Mouse (Mus musculus) c-Kit-positive CD71-negative TER-119-negative erythroid progenitor cells, embryonic 14.5 days (primary cell): ENCODE results near the gene A130010J15Rik.

ENCODE experiments used
- DNase-seq: peaks from one replicate; pipeline ENCODE4 v3.0.0-alpha.2; 2013; ENCODE audit warnings: low read depth

Gene A130010J15Rik

GRCm38 (mm10) chr1:193200640-193201382, 33.0 kb downstream of the A130010J15Rik start:
- DNase-seq = no peak

GRCm38 (mm10) chr1:193201383-193201778, 33.5 kb downstream of the A130010J15Rik start, which contains the start of gene Traf3ip3:
TSS of gene Traf3ip3 (minus strand) at chr1:193201703.
- DNase-seq = peak; percentile 69

GRCm38 (mm10) chr1:193203821-193204220, 36.0 kb downstream of the A130010J15Rik start:
- no peak for DNase-seq

GRCm38 (mm10) chr1:193205431-193205830, 37.6 kb downstream of the A130010J15Rik start:
- no peak for DNase-seq

GRCm38 (mm10) chr1:193207503-193207902, 39.7 kb downstream of the A130010J15Rik start, which contains the start of gene Lamb3:
TSS of gene Lamb3 (plus strand) at chr1:193207699.
- no peak for DNase-seq

GRCm38 (mm10) chr1:193208178-193208577, 40.3 kb downstream of the A130010J15Rik start:
- no peak for DNase-seq

- DNase-seq = no peak
Measured at GRCm38 (mm10) chr1:193211371-193211770, 43.5 kb downstream of the A130010J15Rik start.

- DNase-seq = no peak
Measured at GRCm38 (mm10) chr1:193214053-193214452, 46.2 kb downstream of the A130010J15Rik start.

GRCm38 (mm10) chr1:193216000-193216399, 48.2 kb downstream of the A130010J15Rik start:
- DNase-seq = no peak

- no peak for DNase-seq
Measured at GRCm38 (mm10) chr1:193220408-193220807, 52.6 kb downstream of the A130010J15Rik start.

- no peak for DNase-seq
Measured at GRCm38 (mm10) chr1:193225531-193225930, 57.7 kb downstream of the A130010J15Rik start.

GRCm38 (mm10) chr1:193226114-193226513, 58.3 kb downstream of the A130010J15Rik start:
- DNase-seq = no peak

GRCm38 (mm10) chr1:193226724-193227522, 59.1 kb downstream of the A130010J15Rik start:
- no peak for DNase-seq
